Mouse (Mus musculus): Measurements from ENCODE around the gene Celf5. TPM values are rescaled to one million over a fixed set of nuclear protein-coding genes. Genes with fewer than 3 reads are reported as not detected.
A peak's percentile ranks its signal among the peaks of the same experiment; 100 is the strongest.
"Not testable (repeated sequence)": the region's sequence is repeated elsewhere in the genome, so short reads cannot be mapped to it uniquely, and the experiment has no call there.

The Celf5 gene
- total RNA-seq, 2 experiments from 2014 or later = 259 to 261 TPM

- DNase-seq (ENCODE audit: low spot score in 2 of 2) = no peak
These were observed 25.4 kb downstream of the Celf5 start for GRCm38 (mm10) chr10:81456983-81457563.

- DNase-seq (ENCODE audit: low spot score in 2 of 2) = peak in 1 of 2 experiments; percentile 10
These were observed 27.2 kb downstream of the Celf5 start, which contains the start of gene Nfic for GRCm38 (mm10) chr10:81455181-81455895. Gene Nfic (minus strand): TSS chr10:81455635.

- DNase-seq (ENCODE audit: low spot score in 2 of 2) = peak in 1 of 2 experiments; percentile 10
These were observed 28.4 kb downstream of the Celf5 start for GRCm38 (mm10) chr10:81454106-81454505.

GRCm38 (mm10) chr10:81452947-81453288 is 29.6 kb downstream of the Celf5 start:
- peak in 1 of 2 experiments; percentile 4 for DNase-seq (ENCODE audit: low spot score in 2 of 2)

- peak; percentile 10 to 12 for DNase-seq (ENCODE audit: low spot score in 2 of 2)
These were observed 30.1 kb downstream of the Celf5 start for GRCm38 (mm10) chr10:81452237-81452946.

- peak in 1 of 2 experiments; percentile 10 for DNase-seq (ENCODE audit: low spot score in 2 of 2)
These were observed 31.2 kb downstream of the Celf5 start for GRCm38 (mm10) chr10:81451365-81451745.

GRCm38 (mm10) chr10:81450641-81451364 is 31.7 kb downstream of the Celf5 start:
- DNase-seq (ENCODE audit: low spot score in 2 of 2) = no peak

GRCm38 (mm10) chr10:81450140-81450539 is 32.4 kb downstream of the Celf5 start:
- peak; percentile 87 to 88 for DNase-seq (ENCODE audit: low spot score in 2 of 2)

- DNase-seq (ENCODE audit: low spot score in 2 of 2) = not testable (repeated sequence)
These were observed 37.0 kb downstream of the Celf5 start for GRCm38 (mm10) chr10:81445516-81445915.

- DNase-seq (ENCODE audit: low spot score in 2 of 2) = no peak
These were observed 41.5 kb downstream of the Celf5 start for GRCm38 (mm10) chr10:81441019-81441418.

- peak; percentile 84 to 91 for DNase-seq (ENCODE audit: low spot score in 2 of 2)
These were observed 47.1 kb downstream of the Celf5 start for GRCm38 (mm10) chr10:81435436-81435835.

GRCm38 (mm10) chr10:81434361-81435263 is 47.9 kb downstream of the Celf5 start:
- peak; percentile 32 to 36 for DNase-seq (ENCODE audit: low spot score in 2 of 2)

GRCm38 (mm10) chr10:81433541-81434289 is 48.8 kb downstream of the Celf5 start:
- DNase-seq (ENCODE audit: low spot score in 2 of 2) = peak; percentile 33 to 53

GRCm38 (mm10) chr10:81432868-81433262 is 49.6 kb downstream of the Celf5 start:
- peak; percentile 90 to 93 for DNase-seq (ENCODE audit: low spot score in 2 of 2)

GRCm38 (mm10) chr10:81432169-81432867 is 50.2 kb downstream of the Celf5 start:
- DNase-seq (ENCODE audit: low spot score in 2 of 2) = no peak

- peak; percentile 50 to 68 for DNase-seq (ENCODE audit: low spot score in 2 of 2)
These were observed 50.9 kb downstream of the Celf5 start for GRCm38 (mm10) chr10:81431526-81432168.

GRCm38 (mm10) chr10:81430831-81431525 is 51.5 kb downstream of the Celf5 start:
- DNase-seq (ENCODE audit: low spot score in 2 of 2) = peak; percentile 63 to 80

Data from layer of hippocampus, postnatal 10 days (tissue).